Mouse (Mus musculus) lung, embryonic 16.5 days (tissue): Measurements from ENCODE around the gene Olfr3. TPM values are rescaled to one million over a fixed set of nuclear protein-coding genes. Genes with fewer than 3 reads are reported as not detected.

ENCODE experiments used
- ATAC-seq: fragments of 200-750 bp; cut with Nextera tagmentation; 2 replicates; pipeline ENCODE4 v1.8.0; 2017; ENCODE audit warnings: low read depth, mild to moderate bottlenecking, moderate library complexity
- H3K27ac ChIP-seq: fragments of 300-500 bp; sonication (generic); 2 replicates; pipeline ENCODE4 v1.5.1; 2014; ENCODE audit warnings: mild to moderate bottlenecking, control low read depth, low read length
- H3K27me3 ChIP-seq: fragments of 300-500 bp; sonication (generic); 2 replicates; pipeline ENCODE4 v1.6.1; 2014; ENCODE audit warnings: low read depth, low read length, mixed read lengths; ENCODE audit not compliant: control insufficient read depth, insufficient read depth
- H3K36me3 ChIP-seq: fragments of 300-500 bp; sonication (generic); 2 replicates; pipeline ENCODE4 v1.6.1; 2014; ENCODE audit warnings: low read length; ENCODE audit not compliant: control insufficient read depth, insufficient read depth
- H3K4me1 ChIP-seq: fragments of 300-500 bp; sonication (generic); replicated peaks from 2 replicates; pipeline ENCODE4 v1.6.1; 2014; ENCODE audit warnings: low read length, mixed read lengths; ENCODE audit not compliant: control insufficient read depth, insufficient read depth
- H3K4me2 ChIP-seq: fragments of 300-500 bp; sonication (generic); 2 replicates; pipeline ENCODE4 v1.6.1; 2014; ENCODE audit warnings: low read depth, low read length, control low read depth
- H3K4me3 ChIP-seq: fragments of 300-500 bp; sonication (generic); 2 replicates; pipeline ENCODE4 v1.5.1; 2014; ENCODE audit warnings: mild to moderate bottlenecking, low read length, control low read depth
- H3K9ac ChIP-seq: fragments of 300-500 bp; sonication (generic); 2 replicates; pipeline ENCODE4 v1.6.1; 2014; ENCODE audit warnings: low read length, control low read depth
- H3K9me3 ChIP-seq: fragments of 300-500 bp; sonication (generic); 2 replicates; pipeline ENCODE4 v1.6.1; 2016; ENCODE audit warnings: low read length; ENCODE audit not compliant: control insufficient read depth
- WGBS: fragments of 180-500 bp; shearing (Covaris S2); extraction: QIAGEN DNeasy Blood & Tissue Kit; methylation state at CpG from one replicate; pipeline ENCODE4 v1.1.7; 2014; 5-methylcytosine and 5-hydroxymethylcytosine counted together
- polyA plus RNA-seq: library from polyadenylated mRNA; unstranded; fragments of >200 nt; fragmentation: Nextera tagmentation; extraction: Ambion mirVana; gene quantifications from 2 replicates; pipeline ENCODE4 v1.2.1, GENCODE M21; 2015

Olfr3 gene
- polyA plus RNA-seq, result not detected in 2 replicates

GRCm38 (mm10) chr2:36816932-36817331 is at the start of gene Olfr3:
Gene Olfr3, minus strand, starts transcription at chr2:36817032.
- H3K4me2 ChIP-seq, result no peak within 1 kb of the TSS
- H3K27ac ChIP-seq, result no peak within 1 kb of the TSS
- no peaks in the 10 kb centered on the region for H3K27me3 ChIP-seq
- ATAC-seq, result no peak
- H3K9ac ChIP-seq, result no peak within 1 kb of the TSS
- H3K4me3 ChIP-seq, result no peak within 1 kb of the TSS
- H3K36me3 ChIP-seq, result no peaks in the 10 kb centered on the region
- H3K4me1 ChIP-seq, result no peaks in the 10 kb centered on the region
- 54% methylated on average over 1 of the region's 1 CpGs for WGBS
- H3K9me3 ChIP-seq, result no peaks in the 10 kb centered on the region

- Histone ChIP-seq H3K4me2 (no peak within 1 kb of the TSS), H3K4me1 (no peaks in the 10 kb centered on the region), H3K4me3 (no peak within 1 kb of the TSS), H3K9me3 (no peaks in the 10 kb centered on the region), H3K27me3 (no peaks in the 10 kb centered on the region), H3K36me3 (no peaks in the 10 kb centered on the region), H3K27ac (no peak within 1 kb of the TSS), H3K9ac (no peak within 1 kb of the TSS)
- WGBS, result 72% methylated on average over 1 of the region's 1 CpGs
- no peak for ATAC-seq
Measured at GRCm38 (mm10) chr2:36862560-36862959, 45.7 kb upstream of the Olfr3 start, which contains the start of gene Olfr351. Gene Olfr351, minus strand, starts transcription at chr2:36862660.

GRCm38 (mm10) chr2:36846010-36846409 is 29.2 kb upstream of the Olfr3 start, which contains the start of gene Olfr350:
Gene Olfr350, plus strand, starts transcription at chr2:36846310.
- Histone ChIP-seq H3K36me3 (no peaks in the 10 kb centered on the region), H3K27ac (no peak within 1 kb of the TSS), H3K27me3 (no peaks in the 10 kb centered on the region), H3K4me1 (no peaks in the 10 kb centered on the region), H3K4me3 (no peak within 1 kb of the TSS), H3K9ac (no peak within 1 kb of the TSS), H3K4me2 (no peak within 1 kb of the TSS), H3K9me3 (no peaks in the 10 kb centered on the region)
- WGBS, result 79% methylated on average over 1 of the region's 1 CpGs
- ATAC-seq, result no peak

GRCm38 (mm10) chr2:36790238-36790637 is 26.6 kb downstream of the Olfr3 start, which contains the start of gene Olfr50:
Gene Olfr50, plus strand, starts transcription at chr2:36790538.
- Histone ChIP-seq H3K4me1 (no peaks in the 10 kb centered on the region), H3K36me3 (no peaks in the 10 kb centered on the region), H3K27me3 (no peaks in the 10 kb centered on the region), H3K4me2 (no peak within 1 kb of the TSS), H3K4me3 (no peak within 1 kb of the TSS), H3K9ac (no peak within 1 kb of the TSS), H3K9me3 (no peaks in the 10 kb centered on the region), H3K27ac (no peak within 1 kb of the TSS)
- WGBS, result 81% methylated on average over 2 of the region's 2 CpGs
- no peak for ATAC-seq

- H3K36me3 ChIP-seq, result no peaks in the 10 kb centered on the region
- H3K4me1 ChIP-seq, result no peaks in the 10 kb centered on the region
- WGBS, result 57% methylated on average over 2 of the region's 2 CpGs
- ATAC-seq, result no peak
- no peak within 1 kb of the TSS for H3K27ac ChIP-seq
- no peaks in the 10 kb centered on the region for H3K9me3 ChIP-seq
- no peak within 1 kb of the TSS for H3K4me3 ChIP-seq
- no peak within 1 kb of the TSS for H3K9ac ChIP-seq
- no peaks in the 10 kb centered on the region for H3K27me3 ChIP-seq
- H3K4me2 ChIP-seq, result no peak within 1 kb of the TSS
Measured at GRCm38 (mm10) chr2:36783976-36784375, 32.9 kb downstream of the Olfr3 start, which contains the start of gene Olfr348. Gene Olfr348, plus strand, starts transcription at chr2:36784276.

Other genes starting within 250 kb of the Olfr3 start
- gene Olfr345, start 177.0 kb downstream of the Olfr3 start, polyA plus RNA-seq, result not detected in 2 replicates
- not detected in 2 replicates for gene Olfr346, start 131.2 kb downstream of the Olfr3 start, polyA plus RNA-seq
- gene Olfr347, start 85.1 kb downstream of the Olfr3 start, polyA plus RNA-seq, result not detected in 2 replicates
- gene Olfr348, start 32.8 kb downstream of the Olfr3 start, polyA plus RNA-seq, result not detected in 2 replicates
- gene Olfr50, start 26.5 kb downstream of the Olfr3 start, polyA plus RNA-seq, result not detected in 2 replicates
- gene Olfr350, start 29.3 kb upstream of the Olfr3 start, polyA plus RNA-seq, result not detected in 2 replicates
- not detected in 2 replicates for gene Olfr351, start 45.6 kb upstream of the Olfr3 start, polyA plus RNA-seq
- not detected in 2 replicates for gene Olfr352, start 51.4 kb upstream of the Olfr3 start, polyA plus RNA-seq
- gene Olfr353, start 75.9 kb upstream of the Olfr3 start, polyA plus RNA-seq, result not detected in 2 replicates
- gene Olfr354, start 88.6 kb upstream of the Olfr3 start, polyA plus RNA-seq, result not detected in 2 replicates
- gene Olfr355, start 111.9 kb upstream of the Olfr3 start, polyA plus RNA-seq, result not detected in 2 replicates
- not detected in 2 replicates for gene Olfr356, start 120.1 kb upstream of the Olfr3 start, polyA plus RNA-seq
- not detected in 2 replicates for gene Olfr357, start 176.8 kb upstream of the Olfr3 start, polyA plus RNA-seq
- gene Olfr358, start 192.3 kb upstream of the Olfr3 start, polyA plus RNA-seq, result not detected in 2 replicates
- gene Olfr360, start 248.7 kb upstream of the Olfr3 start, polyA plus RNA-seq, result not detected in 2 replicates